Mouse (Mus musculus): ENCODE measurements at regions not wholly inside any gene's neighbourhood (a gene's known extent, or its start where the extent isn't known, plus 50 kb on each side); places are given as distances from the start of the nearest gene placed in this dataset.

GRCm38 (mm10) chr17:52031079-52031478, 198.0 kb upstream of the Satb1 start:
- DNase-seq, result no peak

GRCm38 (mm10) chr17:51986920-51987319, 153.8 kb upstream of the Satb1 start:
- no peak for DNase-seq

- DNase-seq, result no peak
Measured at GRCm38 (mm10) chr17:51986212-51986611, 153.1 kb upstream of the Satb1 start.

- DNase-seq, result no peak
Measured at GRCm38 (mm10) chr17:51979126-51979525, 146.0 kb upstream of the Satb1 start.

GRCm38 (mm10) chr17:51971444-51971843, 138.4 kb upstream of the Satb1 start:
- no peak for DNase-seq

- DNase-seq, result no peak
Measured at GRCm38 (mm10) chr17:51966573-51967284, 133.6 kb upstream of the Satb1 start.

GRCm38 (mm10) chr17:51962529-51963110, 129.5 kb upstream of the Satb1 start:
- no peak for DNase-seq

- DNase-seq, result no peak
Measured at GRCm38 (mm10) chr17:51961337-51961736, 128.2 kb upstream of the Satb1 start.

- no peak for DNase-seq
Measured at GRCm38 (mm10) chr17:51956275-51956674, 123.2 kb upstream of the Satb1 start.

GRCm38 (mm10) chr17:51937707-51938106, 104.6 kb upstream of the Satb1 start:
- DNase-seq, result no peak

GRCm38 (mm10) chr17:51936071-51936470, 103.0 kb upstream of the Satb1 start:
- no peak for DNase-seq

- no peak for DNase-seq
Measured at GRCm38 (mm10) chr17:51926392-51926791, 93.3 kb upstream of the Satb1 start.

- DNase-seq, result no peak
Measured at GRCm38 (mm10) chr17:51907031-51907430, 73.9 kb upstream of the Satb1 start.

GRCm38 (mm10) chr17:51906418-51906817, 73.3 kb upstream of the Satb1 start:
- DNase-seq, result no peak

GRCm38 (mm10) chr17:51903885-51904284, 70.8 kb upstream of the Satb1 start:
- no peak for DNase-seq

GRCm38 (mm10) chr17:51899376-51899775, 66.3 kb upstream of the Satb1 start:
- DNase-seq, result no peak

- no peak for DNase-seq
Measured at GRCm38 (mm10) chr17:51896160-51896559, 63.1 kb upstream of the Satb1 start.

- DNase-seq, result no peak
Measured at GRCm38 (mm10) chr17:51894278-51894677, 61.2 kb upstream of the Satb1 start.

GRCm38 (mm10) chr17:51892856-51893255, 59.8 kb upstream of the Satb1 start:
- no peak for DNase-seq

GRCm38 (mm10) chr17:51892159-51892558, 59.1 kb upstream of the Satb1 start:
- DNase-seq, result no peak

All from heart, postnatal 4 days (tissue).